Mouse (Mus musculus) liver, embryonic 11.5 days (tissue): ENCODE results near the gene Gjc3. TPM values are rescaled to one million over a fixed set of nuclear protein-coding genes. Genes with fewer than 3 reads are reported as not detected.
"Not testable (repeated sequence)": the region's sequence is repeated elsewhere in the genome, so short reads cannot be mapped to it uniquely, and the experiment has no call there.

Experiments
- ATAC-seq: fragments of 200-750 bp; cut with Nextera tagmentation; replicated peaks from 2 replicates; pipeline ENCODE4 v1.8.0; 2017; ENCODE audit warnings: moderate number of reproducible peaks, mild to moderate bottlenecking, moderate TSS enrichment, moderate library complexity; ENCODE audit not compliant: low FRiP score
- DNase-seq: peaks from one replicate; pipeline ENCODE4 v3.0.0-alpha.2; 2017; ENCODE audit warnings: low spot score
- H3K27ac ChIP-seq: fragments of 300-500 bp; sonication (generic); 2 replicates; pipeline ENCODE4 v1.5.1; 2014; ENCODE audit warnings: mild to moderate bottlenecking, low read depth, low read length, control low read depth
- H3K27me3 ChIP-seq: fragments of 300-500 bp; sonication (generic); replicated peaks from 2 replicates; pipeline ENCODE4 v1.6.1; 2014; ENCODE audit warnings: low read length, mixed read lengths; ENCODE audit not compliant: control insufficient read depth, insufficient read depth
- H3K36me3 ChIP-seq: fragments of 300-500 bp; sonication (generic); 2 replicates; pipeline ENCODE4 v1.6.1; 2014; ENCODE audit warnings: mild to moderate bottlenecking, low read length, moderate library complexity, mixed read lengths; ENCODE audit not compliant: control insufficient read depth, insufficient read depth
- H3K4me1 ChIP-seq: fragments of 300-500 bp; sonication (generic); replicated peaks from 2 replicates; pipeline ENCODE4 v1.6.1; 2014; ENCODE audit warnings: low read length, mixed read lengths; ENCODE audit not compliant: control insufficient read depth, insufficient read depth
- H3K4me2 ChIP-seq: fragments of 300-500 bp; sonication (generic); 2 replicates; pipeline ENCODE4 v1.6.1; 2014; ENCODE audit warnings: mild to moderate bottlenecking, control low read depth, moderate library complexity
- H3K4me3 ChIP-seq: fragments of 300-500 bp; sonication (generic); 2 replicates; pipeline ENCODE4 v1.5.1; 2014; ENCODE audit warnings: low read depth, low read length, control low read depth
- H3K9ac ChIP-seq: fragments of 300-500 bp; sonication (generic); 2 replicates; pipeline ENCODE4 v1.6.1; 2014; ENCODE audit warnings: low read depth, low read length, control low read depth
- H3K9me3 ChIP-seq: fragments of 300-500 bp; sonication (generic); 2 replicates; pipeline ENCODE4 v1.6.1; 2016; ENCODE audit warnings: low read length, inconsistent platforms, mixed read lengths; ENCODE audit not compliant: control insufficient read depth
- WGBS: fragments of 180-500 bp; shearing (Covaris S2); extraction: QIAGEN DNeasy Blood & Tissue Kit; methylation state at CpG from one replicate; pipeline ENCODE4 v1.1.7; 2014; 5-methylcytosine and 5-hydroxymethylcytosine counted together
- polyA plus RNA-seq: library from polyadenylated mRNA; unstranded; fragments of >200 nt; fragmentation: Nextera tagmentation; extraction: Ambion mirVana; gene quantifications from 2 replicates; pipeline ENCODE4 v1.2.1, GENCODE M21; 2014

Gene Gjc3
- polyA plus RNA-seq, 1 experiment from 2014 or later: not detected

- ATAC-seq (no peak), DNase-seq (no peak)
- Histone ChIP-seq H3K27ac (no peak overlapping the region), H3K4me1 (no peaks in the 10 kb centered on the region), H3K9me3 (no peaks in the 10 kb centered on the region), H3K9ac (no peak overlapping the region), H3K4me3 (no peak overlapping the region), H3K4me2 (no peak overlapping the region), H3K27me3 (no peaks in the 10 kb centered on the region), H3K36me3 (no peaks in the 10 kb centered on the region)
- 88% methylated on average over 2 of the region's 2 CpGs for WGBS
These were observed 26.4 kb downstream of the Gjc3 start for GRCm38 (mm10) chr5:137936486-137936885.

- not testable (repeated sequence) for H3K27me3 ChIP-seq, H3K4me3 ChIP-seq, H3K9me3 ChIP-seq, H3K27ac ChIP-seq, H3K9ac ChIP-seq, ATAC-seq, H3K4me2 ChIP-seq, DNase-seq, H3K36me3 ChIP-seq, H3K4me1 ChIP-seq
- 52% methylated on average over 2 of the region's 2 CpGs for WGBS
These were observed 29.0 kb downstream of the Gjc3 start for GRCm38 (mm10) chr5:137933934-137934333.

- H3K9ac ChIP-seq: no peak overlapping the region
- WGBS: 75% methylated on average over 11 of the region's 11 CpGs
- H3K4me1 ChIP-seq: no peaks in the 10 kb centered on the region
- H3K4me3 ChIP-seq: no peak overlapping the region
- no peak overlapping the region for H3K27ac ChIP-seq
- H3K9me3 ChIP-seq: no peaks in the 10 kb centered on the region
- no peak for DNase-seq
- H3K27me3 ChIP-seq: no peaks in the 10 kb centered on the region
- no peak overlapping the region for H3K4me2 ChIP-seq
- no peak for ATAC-seq
- no peaks in the 10 kb centered on the region for H3K36me3 ChIP-seq
These were observed 34.5 kb downstream of the Gjc3 start for GRCm38 (mm10) chr5:137928439-137928838.

GRCm38 (mm10) chr5:137922171-137922570 lies 40.7 kb downstream of the Gjc3 start:
- ATAC-seq: no peak
- Histone ChIP-seq H3K27me3 (no peaks in the 10 kb centered on the region), H3K9me3 (no peaks in the 10 kb centered on the region), H3K4me1 (0 out of 2 replicates have a peak, but pooled peaks cover 4% of the 10 kb centered on the region), H3K4me2 (no peak overlapping the region), H3K36me3 (no peaks in the 10 kb centered on the region), H3K9ac (no peak overlapping the region), H3K27ac (no peak overlapping the region), H3K4me3 (no peak overlapping the region)
- DNase-seq: no peak

GRCm38 (mm10) chr5:137921532-137921931 lies 41.4 kb downstream of the Gjc3 start, which contains the start of gene Cyp3a13:
Gene Cyp3a13, minus strand, starts transcription at chr5:137921619.
- ATAC-seq (no peak), DNase-seq (no peak)
- Histone ChIP-seq H3K4me2 (no peak within 1 kb of the TSS), H3K9me3 (no peaks in the 10 kb centered on the region), H3K36me3 (no peaks in the 10 kb centered on the region), H3K4me3 (no peak within 1 kb of the TSS), H3K4me1 (0 out of 2 replicates have a peak, but pooled peaks cover 4% of the 10 kb centered on the region), H3K27ac (no peak within 1 kb of the TSS), H3K27me3 (no peaks in the 10 kb centered on the region), H3K9ac (no peak within 1 kb of the TSS)
- 41% methylated on average over 2 of the region's 2 CpGs for WGBS

- 70% methylated on average over 6 of the region's 6 CpGs for WGBS
- no peaks in the 10 kb centered on the region for H3K4me1 ChIP-seq
These were observed 47.3 kb downstream of the Gjc3 start for GRCm38 (mm10) chr5:137915550-137915949.

GRCm38 (mm10) chr5:137914508-137914907 lies 48.4 kb downstream of the Gjc3 start:
- no peak overlapping the region for H3K4me2 ChIP-seq
- no peaks in the 10 kb centered on the region for H3K9me3 ChIP-seq
- H3K36me3 ChIP-seq: no peaks in the 10 kb centered on the region
- no peak for DNase-seq
- no peak overlapping the region for H3K4me3 ChIP-seq
- H3K27me3 ChIP-seq: no peaks in the 10 kb centered on the region
- H3K27ac ChIP-seq: no peak overlapping the region
- H3K9ac ChIP-seq: no peak overlapping the region
- ATAC-seq: no peak
- H3K4me1 ChIP-seq: no peaks in the 10 kb centered on the region

More at GRCm38 (mm10) chr5:137915550-137915949, 47.3 kb downstream of the Gjc3 start:
- H3K4me2 ChIP-seq: no peak overlapping the region
- no peak overlapping the region for H3K9ac ChIP-seq
- H3K27me3 ChIP-seq: no peaks in the 10 kb centered on the region
- H3K4me3 ChIP-seq: no peak overlapping the region
- DNase-seq: no peak
- H3K27ac ChIP-seq: no peak overlapping the region
- H3K9me3 ChIP-seq: no peaks in the 10 kb centered on the region
- no peak for ATAC-seq
- H3K36me3 ChIP-seq: no peaks in the 10 kb centered on the region

GRCm38 (mm10) chr5:137909564-137910262 lies 53.2 kb downstream of the Gjc3 start:
- H3K36me3 ChIP-seq: no peaks in the 10 kb centered on the region
- H3K27ac ChIP-seq: no peak overlapping the region
- H3K4me3 ChIP-seq: no peak overlapping the region
- H3K9ac ChIP-seq: no peak overlapping the region
- DNase-seq (no peak), ATAC-seq (no peak)
- H3K27me3 ChIP-seq: no peaks in the 10 kb centered on the region
- no peaks in the 10 kb centered on the region for H3K4me1 ChIP-seq
- H3K4me2 ChIP-seq: no peak overlapping the region
- no peaks in the 10 kb centered on the region for H3K9me3 ChIP-seq
- WGBS: 82% methylated on average over 3 of the region's 3 CpGs
